Mouse (Mus musculus): ENCODE results near the gene Chmp1a. TPM values are rescaled to one million over a fixed set of nuclear protein-coding genes. Genes with fewer than 3 reads are reported as not detected.
A peak's percentile ranks its signal among the peaks of the same experiment; 100 is the strongest.
"Not testable (repeated sequence)": the region's sequence is repeated elsewhere in the genome, so short reads cannot be mapped to it uniquely, and the experiment has no call there.

Chmp1a gene
- polyA plus RNA-seq, 2 experiments from 2014 or later = 157 to 276 TPM

GRCm38 (mm10) chr8:123231742-123232141 lies 19.2 kb upstream of the Chmp1a start:
- ATAC-seq = no peak

GRCm38 (mm10) chr8:123230326-123230725 lies 17.8 kb upstream of the Chmp1a start:
- not testable (repeated sequence) for ATAC-seq

DNA sequence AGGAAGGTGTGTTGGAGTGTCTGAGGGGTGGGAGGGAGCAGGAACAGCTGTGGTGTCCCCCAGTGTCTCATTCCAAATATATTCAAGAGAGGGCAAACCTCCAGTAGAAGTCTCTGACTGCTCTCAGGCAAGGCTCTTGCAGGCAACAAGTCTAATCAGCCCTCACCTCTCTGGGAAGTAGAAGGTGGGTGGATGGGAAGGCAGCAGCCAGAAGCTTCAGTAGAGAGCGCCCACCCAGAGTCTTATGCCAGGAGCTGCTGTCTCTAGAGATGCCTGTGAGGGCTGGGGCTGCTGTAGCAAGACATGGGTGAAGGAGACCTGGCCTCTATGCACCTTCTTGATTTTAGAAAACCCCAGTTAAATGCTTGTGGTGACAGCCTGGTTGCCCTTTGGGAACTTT lies 15.9 kb upstream of the Chmp1a start:
- no peak for ATAC-seq

- ATAC-seq = peak; percentile 92
Measured at GRCm38 (mm10) chr8:123224278-123225266, 12.0 kb upstream of the Chmp1a start, which contains the start of gene Cdk10. Gene Cdk10, plus strand, starts transcription at chr8:123224842.

DNA sequence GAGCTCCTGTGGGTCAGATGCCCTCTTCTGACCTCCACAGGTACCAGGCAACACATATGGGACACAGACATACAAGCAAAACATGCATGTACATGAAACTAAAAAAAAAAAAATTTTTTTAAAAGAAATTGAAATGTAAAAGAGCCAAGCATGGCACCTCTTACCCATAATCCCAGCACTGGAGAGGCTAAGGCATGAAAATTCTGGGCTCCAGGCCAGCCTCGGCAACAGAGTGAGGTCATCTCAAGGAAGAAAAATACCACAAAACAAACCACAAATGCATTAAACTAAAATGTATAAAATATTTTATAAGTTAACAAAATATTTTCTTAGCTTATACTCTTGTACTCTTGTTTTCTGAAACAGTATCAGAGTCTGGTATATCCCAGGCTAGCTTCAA lies 8.4 kb upstream of the Chmp1a start:
- no peak for ATAC-seq

GRCm38 (mm10) chr8:123215430-123215829 lies 2.9 kb upstream of the Chmp1a start:
- ATAC-seq = no peak

GRCm38 (mm10) chr8:123213118-123213772 lies 682 bp upstream of the Chmp1a start:
- ATAC-seq = no peak

DNA sequence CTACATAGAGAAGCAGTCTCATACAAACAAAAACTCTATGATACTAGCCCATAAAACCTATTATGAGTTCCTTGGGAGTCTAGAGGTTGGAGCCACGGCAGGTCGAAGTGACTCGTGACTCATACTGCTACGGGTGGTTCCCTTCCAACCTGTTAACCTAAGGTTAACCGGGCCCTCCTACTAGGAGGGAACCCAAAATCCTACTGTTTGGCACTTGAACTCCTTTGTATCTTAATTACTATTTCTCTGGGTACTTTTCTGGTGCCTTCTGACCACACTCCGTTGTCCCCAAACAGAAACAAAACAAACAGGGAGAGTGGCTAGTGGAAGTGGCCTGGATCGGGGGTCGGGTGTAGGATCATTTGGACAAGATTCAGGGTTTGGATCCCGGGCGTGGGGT lies 687 bp downstream of the Chmp1a start:
- ATAC-seq = peak; percentile 14

DNA sequence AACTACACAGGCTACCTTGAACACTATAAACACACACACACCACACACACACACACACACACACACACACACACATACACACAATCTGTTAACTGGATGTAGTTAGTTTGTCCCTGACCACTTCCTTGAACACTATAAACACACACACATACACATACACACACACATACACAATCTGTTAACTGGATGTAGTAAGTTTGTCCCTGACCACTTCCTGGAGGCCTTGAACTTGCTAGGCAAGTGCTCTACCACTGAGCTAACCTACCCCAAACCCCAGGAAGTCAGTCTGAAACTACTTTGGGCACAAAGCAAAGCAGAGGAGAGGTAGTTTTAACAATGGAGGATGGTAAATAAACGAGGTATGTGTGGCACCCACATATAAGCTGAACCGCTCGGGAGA lies 9.0 kb downstream of the Chmp1a start:
- ATAC-seq = peak; percentile 82

DNA sequence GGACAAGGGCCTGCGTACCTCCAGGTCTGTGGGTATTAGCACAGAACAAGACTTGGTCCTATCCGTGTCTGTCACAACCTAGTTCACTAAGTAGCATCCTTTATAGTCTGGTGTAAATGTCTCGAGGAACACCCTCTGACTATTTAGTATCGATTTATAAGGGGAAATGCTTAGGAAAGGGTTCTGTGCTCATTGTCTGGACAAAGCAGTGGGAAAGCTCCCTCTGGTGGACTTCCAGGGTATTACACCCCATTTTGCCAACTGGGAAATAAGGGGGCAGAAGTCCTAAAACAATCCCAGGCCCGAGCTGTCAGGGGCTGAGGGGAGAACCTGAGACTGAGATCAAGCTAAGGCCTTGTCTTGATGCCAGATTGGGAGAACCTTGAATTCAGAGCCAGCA lies 10.3 kb downstream of the Chmp1a start:
- ATAC-seq = peak; percentile 34

DNA sequence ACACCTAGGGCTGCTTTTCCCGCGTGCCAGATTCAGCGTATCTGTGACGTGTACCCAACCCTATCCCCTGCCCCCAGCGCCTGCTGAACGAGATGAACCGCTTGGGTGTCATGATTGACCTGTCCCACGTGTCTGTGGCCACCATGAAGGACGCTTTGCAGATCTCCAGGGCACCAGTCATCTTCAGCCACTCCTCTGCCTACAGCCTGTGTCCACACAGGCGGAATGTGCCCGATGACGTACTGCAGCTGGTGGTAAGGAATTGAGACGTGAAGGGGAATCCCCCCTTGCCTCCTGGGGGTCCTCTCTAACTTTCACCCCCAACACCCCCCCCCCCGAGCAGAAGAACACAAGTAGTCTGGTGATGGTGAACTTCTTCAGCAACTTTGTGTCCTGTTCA lies 12.7 kb downstream of the Chmp1a start:
- ATAC-seq = no peak

DNA sequence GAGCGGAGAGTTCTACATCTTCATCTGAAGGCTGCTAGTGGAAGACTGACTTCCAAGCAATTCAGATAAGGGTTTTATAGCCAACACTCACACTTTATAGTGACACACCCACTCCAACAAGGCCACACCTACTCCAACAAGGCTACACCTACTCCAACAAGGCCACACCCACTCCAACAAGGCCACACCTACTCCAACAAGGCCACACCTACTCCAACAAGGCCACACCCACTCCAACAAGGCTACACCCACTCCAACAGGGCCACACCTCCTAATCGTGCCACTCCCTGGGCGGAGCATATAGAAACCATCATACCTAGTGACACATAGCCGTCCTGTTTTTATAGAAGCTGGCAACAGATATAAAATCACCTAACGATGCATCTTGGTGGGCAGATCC lies 15.5 kb downstream of the Chmp1a start:
- not testable (repeated sequence) for ATAC-seq

GRCm38 (mm10) chr8:123193771-123194170 lies 18.8 kb downstream of the Chmp1a start:
- no peak for ATAC-seq

DNA sequence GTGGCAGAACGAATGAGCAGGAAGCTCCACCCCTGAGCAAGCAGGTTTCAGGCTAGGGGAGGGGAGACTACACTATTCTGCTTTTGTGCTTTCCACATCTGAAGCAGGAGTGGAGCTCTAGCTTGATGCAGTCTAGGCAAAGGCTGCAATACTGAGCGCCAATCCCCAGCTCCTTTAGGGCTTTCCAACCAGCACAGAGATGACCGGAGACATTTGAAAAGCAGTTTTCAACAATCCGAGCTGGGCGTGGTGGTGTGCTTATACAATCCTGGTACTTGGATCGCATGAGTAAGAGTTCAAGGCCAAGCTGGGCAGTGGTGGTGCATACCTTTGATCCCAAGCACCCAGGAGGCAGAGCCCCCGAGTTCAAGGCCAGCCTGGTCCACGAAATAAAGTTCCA lies 20.7 kb downstream of the Chmp1a start:
- no peak for ATAC-seq

DNA sequence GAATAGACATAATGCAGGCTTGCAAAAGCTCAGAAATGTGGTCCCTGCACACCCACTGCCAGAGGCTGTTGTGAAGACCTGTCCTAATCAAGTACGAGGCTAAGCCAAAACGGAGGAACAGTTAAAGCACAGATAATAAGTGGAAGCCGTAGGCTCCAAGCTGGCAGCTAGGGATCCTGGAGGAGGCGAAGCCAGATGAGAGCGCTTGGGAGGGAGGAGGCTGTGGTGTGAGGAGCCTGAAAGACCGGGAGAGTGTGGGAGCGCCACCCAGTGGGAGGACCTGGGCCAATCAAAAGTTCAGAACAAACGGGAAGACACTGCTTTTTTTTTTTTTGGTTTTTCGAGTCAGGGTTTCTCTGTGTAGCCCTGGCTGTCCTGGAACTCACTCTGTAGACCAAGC lies 21.9 kb downstream of the Chmp1a start:
- ATAC-seq = peak; percentile 58

GRCm38 (mm10) chr8:123188841-123189240 lies 23.7 kb downstream of the Chmp1a start:
- no peak for ATAC-seq

GRCm38 (mm10) chr8:123188006-123188405 lies 24.6 kb downstream of the Chmp1a start:
- no peak for ATAC-seq

- ATAC-seq = no peak
Measured at GRCm38 (mm10) chr8:123185566-123186409, 26.8 kb downstream of the Chmp1a start, which contains the start of gene Dpep1. Gene Dpep1, plus strand, starts transcription at chr8:123186242.

DNA sequence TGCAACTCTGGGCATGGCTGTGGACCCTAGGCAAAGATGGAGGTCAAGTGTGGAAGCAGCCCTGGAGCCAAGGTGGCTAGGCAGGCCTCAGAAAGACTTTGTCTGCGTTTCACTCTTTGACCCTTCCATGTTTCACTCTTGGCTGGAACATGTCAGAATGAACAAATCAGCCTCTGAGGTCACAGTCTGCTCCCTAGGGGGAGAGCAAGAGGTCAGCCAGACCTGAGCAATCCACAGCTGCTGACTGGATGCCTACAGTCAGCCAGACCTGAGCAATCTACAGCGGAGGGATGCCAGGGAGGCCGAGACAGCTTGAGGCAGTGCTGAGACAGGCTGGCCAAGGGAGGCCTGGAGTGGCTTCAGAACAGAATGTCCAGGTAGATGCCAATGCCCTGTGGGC lies 31.2 kb downstream of the Chmp1a start:
- ATAC-seq = no peak

- no peak for ATAC-seq
Measured at GRCm38 (mm10) chr8:123157888-123158465, 54.6 kb downstream of the Chmp1a start, which contains the start of gene Sult5a1. Gene Sult5a1, minus strand, starts transcription at chr8:123158315.

DNA sequence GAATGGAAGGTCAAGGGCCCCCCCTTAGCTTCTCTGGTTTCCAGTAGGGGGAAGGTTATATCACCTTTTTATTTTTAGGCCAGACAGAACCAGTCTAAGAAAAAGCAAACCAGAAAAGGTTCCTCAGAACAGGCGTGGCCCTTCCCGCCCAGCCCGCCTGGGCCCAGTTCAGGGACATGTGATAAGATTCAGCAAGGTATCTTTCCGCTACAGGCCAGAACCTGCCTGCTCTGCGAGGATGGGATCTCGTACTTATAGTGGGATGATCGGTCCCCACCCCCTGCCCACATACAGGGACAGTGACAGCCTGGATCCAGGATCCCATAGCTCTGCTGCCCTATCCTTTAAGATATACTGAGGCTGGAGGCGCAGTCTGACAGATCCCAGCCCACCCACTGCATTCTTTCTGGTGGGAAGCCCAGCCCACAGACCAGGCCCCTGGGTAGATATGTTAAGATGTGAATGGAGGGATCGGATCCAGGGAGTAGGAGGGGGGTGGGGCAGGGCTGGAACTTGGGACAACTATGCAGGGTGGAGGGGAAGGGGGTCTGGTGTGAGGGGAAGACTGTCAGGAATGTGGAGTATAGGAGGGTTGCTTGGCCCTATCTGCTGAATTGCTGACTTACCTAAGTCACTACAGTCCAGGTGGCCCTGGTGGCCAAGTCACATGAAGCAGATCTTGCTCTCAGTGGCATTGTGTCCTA lies 56.3 kb downstream of the Chmp1a start:
- no peak for ATAC-seq

DNA sequence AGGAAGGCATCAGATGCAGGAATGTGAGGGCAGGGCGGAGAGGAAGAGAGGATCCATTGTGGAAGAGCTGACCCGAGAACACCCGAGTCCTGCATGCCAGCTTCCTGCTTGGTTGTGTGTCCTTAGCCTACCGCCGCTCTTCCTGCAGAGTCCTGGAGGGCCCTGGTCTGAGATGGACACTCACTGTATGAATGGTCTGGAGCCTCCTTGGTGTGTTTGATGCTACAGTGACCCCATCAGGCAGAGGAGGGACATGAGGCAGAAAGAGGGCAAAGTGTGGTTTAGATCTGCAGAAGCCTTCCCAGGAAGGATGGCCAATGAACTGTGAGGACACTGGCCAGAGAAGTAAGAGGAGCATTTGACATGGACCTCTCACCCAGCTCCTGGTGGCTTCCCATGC lies 57.4 kb downstream of the Chmp1a start:
- ATAC-seq = no peak

Measured in CD4-positive, CD25-positive, alpha-beta regulatory T cell, adult 4 months (primary cell).